Mouse (Mus musculus): ENCODE data around the gene Gon7. TPM values are rescaled to one million over a fixed set of nuclear protein-coding genes. Genes with fewer than 3 reads are reported as not detected.

The Gon7 gene
- polyA plus RNA-seq, 1 experiment from 2014 or later, result 20.6 TPM

DNA sequence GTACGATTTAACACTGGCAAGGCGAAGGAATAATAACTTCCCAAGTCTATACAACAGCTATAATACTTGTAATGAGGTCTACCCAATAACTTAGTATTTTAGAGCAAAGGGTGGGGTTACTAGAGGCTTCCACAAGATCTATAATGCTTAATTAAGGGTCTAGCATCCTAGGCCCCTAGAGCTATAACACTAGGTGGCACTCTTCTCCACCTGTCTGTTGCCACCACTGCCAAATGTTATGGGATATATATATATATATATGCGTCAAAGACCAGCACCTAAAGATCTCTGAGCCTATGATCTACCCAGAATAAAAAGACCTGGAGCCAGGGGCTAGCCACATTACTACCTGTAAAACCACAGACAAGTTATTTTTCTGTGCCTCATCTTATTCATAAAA lies 17.3 kb downstream of the Gon7 start:
- Histone ChIP-seq H3K36me3 (no peaks in the 10 kb centered on the region), H3K27me3 (no peaks in the 10 kb centered on the region), H3K27ac (no peak overlapping the region), H3K4me3 (no peak overlapping the region), H3K4me2 (no peak overlapping the region), H3K4me1 (peaks cover 15% of the 10 kb centered on the region), H3K9ac (no peak overlapping the region), H3K9me3 (no peaks in the 10 kb centered on the region)
- 49% methylated on average over 3 of the region's 3 CpGs for WGBS
- ATAC-seq (ENCODE audit: insufficient number of reproducible peaks, low FRiP score, low TSS enrichment, low read depth), result no peak

DNA sequence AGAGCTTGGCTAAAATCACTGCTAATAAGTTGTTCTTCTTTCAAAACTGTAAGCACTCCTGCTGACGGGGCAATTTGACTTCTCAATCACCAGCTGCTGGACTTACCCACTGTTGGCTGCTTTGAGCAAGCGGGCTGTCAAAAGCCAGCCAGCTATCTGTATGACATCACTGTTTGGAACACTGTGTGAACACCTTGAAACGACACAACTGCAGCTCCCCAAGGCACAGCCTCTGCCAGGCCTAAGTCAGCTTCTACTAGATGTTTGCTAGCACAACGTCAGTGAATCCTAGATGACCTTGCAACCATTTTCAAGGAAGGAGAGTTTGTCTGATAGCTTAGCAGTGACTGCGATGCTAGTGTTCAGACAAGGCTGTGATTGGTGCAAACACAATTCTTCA lies 18.5 kb downstream of the Gon7 start:
- Histone ChIP-seq H3K4me3 (no peak overlapping the region), H3K27me3 (no peaks in the 10 kb centered on the region), H3K4me1 (peaks cover 7% of the 10 kb centered on the region), H3K27ac (no peak overlapping the region), H3K9ac (no peak overlapping the region), H3K9me3 (no peaks in the 10 kb centered on the region), H3K36me3 (no peaks in the 10 kb centered on the region), H3K4me2 (no peak overlapping the region)
- WGBS, result 74% methylated on average over 5 of the region's 5 CpGs
- ATAC-seq (ENCODE audit: insufficient number of reproducible peaks, low FRiP score, low TSS enrichment, low read depth), result no peak

DNA sequence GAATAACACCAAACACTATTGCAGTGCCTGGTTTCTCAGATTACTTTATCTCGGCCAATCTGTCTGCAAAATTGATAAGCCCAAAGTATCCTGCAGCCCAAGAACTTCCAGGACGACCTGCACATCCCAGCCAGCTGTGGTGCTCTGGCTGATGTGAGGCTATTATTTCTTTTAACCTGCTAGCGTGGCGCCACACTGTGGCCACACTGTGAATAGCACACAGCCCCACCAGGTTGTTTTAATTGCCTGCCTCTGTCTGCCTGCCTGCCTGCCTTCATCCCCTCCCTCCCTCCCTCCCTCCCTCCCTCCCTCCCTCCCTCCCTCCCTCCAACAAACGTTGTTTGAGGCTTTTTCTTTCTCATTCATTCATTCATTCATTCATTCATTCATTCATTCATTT lies 24.2 kb downstream of the Gon7 start:
- Histone ChIP-seq H3K4me3 (no peak overlapping the region), H3K4me2 (no peak overlapping the region), H3K4me1 (peaks cover 22% of the 10 kb centered on the region), H3K9ac (no peak overlapping the region), H3K27me3 (no peaks in the 10 kb centered on the region), H3K27ac (no peak overlapping the region), H3K9me3 (no peaks in the 10 kb centered on the region), H3K36me3 (no peaks in the 10 kb centered on the region)
- no peak for ATAC-seq (ENCODE audit: insufficient number of reproducible peaks, low FRiP score, low TSS enrichment, low read depth)
- WGBS, result 12% methylated on average over 5 of the region's 5 CpGs

DNA sequence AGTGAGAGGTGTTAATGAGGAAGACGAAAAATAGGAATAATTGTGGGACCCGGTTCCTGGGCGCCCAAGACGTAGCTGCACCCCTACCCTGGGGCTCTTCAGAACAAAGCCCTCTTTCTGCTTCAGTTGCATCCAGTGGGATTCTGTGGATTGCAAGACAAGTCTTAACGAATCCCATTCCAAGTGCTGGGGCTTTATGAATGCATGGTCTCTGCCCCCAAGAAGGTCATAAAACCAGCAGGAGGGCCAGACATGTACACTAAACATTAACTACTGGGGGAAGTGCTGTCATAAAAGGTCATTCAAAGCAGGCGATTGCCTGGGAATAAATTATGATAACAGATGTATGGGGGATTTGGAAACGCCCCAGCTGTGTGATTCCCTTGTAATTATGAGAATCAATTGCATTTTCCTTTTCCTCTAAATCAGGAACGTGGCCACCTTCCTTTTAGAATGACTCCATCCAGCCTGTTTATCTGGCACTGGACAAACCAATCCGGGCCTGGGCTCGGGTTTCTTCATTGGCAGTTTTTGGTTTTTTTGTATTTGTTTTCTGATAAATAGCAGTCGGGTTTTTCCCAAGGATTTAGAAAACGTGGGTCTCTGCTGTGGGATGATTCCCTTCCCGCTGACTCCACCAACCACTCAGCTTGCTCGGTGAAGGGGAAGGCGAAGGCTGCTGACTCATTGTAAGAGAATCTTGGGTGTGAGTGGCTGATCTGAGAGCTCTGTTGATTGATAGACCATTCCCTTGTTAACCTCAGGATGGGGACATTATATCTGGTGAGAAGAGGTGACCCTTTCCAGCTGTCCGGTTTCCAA lies 26.6 kb downstream of the Gon7 start:
- Histone ChIP-seq H3K36me3 (no peaks in the 10 kb centered on the region), H3K4me1 (peaks cover 23% of the 10 kb centered on the region), H3K27me3 (no peaks in the 10 kb centered on the region), H3K4me3 (peak overlapping the region; percentile 33), H3K4me2 (peak overlapping the region; percentile 43), H3K27ac (peak overlapping the region; percentile 84), H3K9me3 (no peaks in the 10 kb centered on the region), H3K9ac (no peak overlapping the region)
- 0 out of 2 replicates have a peak, but pooled peaks have one; percentile 6 for ATAC-seq (ENCODE audit: insufficient number of reproducible peaks, low FRiP score, low TSS enrichment, low read depth)
- 8% methylated on average over 16 of the region's 16 CpGs for WGBS

DNA sequence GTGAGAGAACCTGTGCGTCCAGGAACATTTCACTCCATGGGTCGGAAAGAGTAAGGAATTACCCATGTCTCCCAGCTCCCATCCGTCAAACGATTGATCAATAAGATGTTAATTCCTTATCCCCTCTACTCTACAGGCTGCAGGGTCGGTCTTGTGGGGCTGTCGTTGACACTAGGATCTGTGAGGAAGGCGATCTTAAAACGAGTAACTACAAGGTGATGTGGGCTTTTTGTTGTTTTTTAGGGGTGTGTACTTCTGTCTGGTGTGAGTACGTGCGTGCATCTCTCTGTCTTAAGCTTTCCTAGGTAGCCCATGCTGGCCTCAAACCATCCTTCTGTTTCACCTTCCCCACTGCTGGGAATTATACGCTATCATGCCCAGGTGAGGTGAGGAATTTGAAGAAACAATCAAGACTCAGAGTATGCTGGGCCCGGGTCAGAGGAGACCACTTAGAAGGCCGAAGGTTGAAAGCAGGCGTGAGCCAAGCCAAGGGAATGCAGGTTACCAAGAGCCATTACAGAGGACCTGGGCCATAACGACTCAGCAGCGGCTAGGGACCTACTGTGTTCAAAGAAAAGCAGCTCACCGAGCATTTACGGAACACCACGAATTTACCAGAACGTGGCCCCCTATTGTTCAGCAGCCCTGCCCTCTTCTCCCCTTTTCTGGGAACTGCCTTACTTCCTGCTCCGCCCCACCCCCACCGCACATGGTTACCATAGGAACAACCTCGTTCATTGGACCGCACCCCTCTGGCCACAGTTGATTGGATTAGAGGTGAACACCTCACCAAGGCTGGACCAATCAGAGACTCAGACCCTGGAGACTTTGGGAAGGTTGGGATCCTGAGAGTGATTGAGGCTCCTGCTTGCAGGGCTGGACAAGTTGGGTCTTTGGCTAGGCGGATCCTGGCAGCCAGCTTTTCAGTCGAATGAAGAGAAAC lies 27.5 kb downstream of the Gon7 start:
- peak overlapping the region; percentile 33 for H3K4me3 ChIP-seq
- peaks cover 27% of the 10 kb centered on the region for H3K4me1 ChIP-seq
- no peaks in the 10 kb centered on the region for H3K27me3 ChIP-seq
- peak overlapping the region; percentile 84 for H3K27ac ChIP-seq
- H3K9ac ChIP-seq, result no peak overlapping the region
- peak overlapping the region; percentile 43 for H3K4me2 ChIP-seq
- ATAC-seq (ENCODE audit: insufficient number of reproducible peaks, low FRiP score, low TSS enrichment, low read depth), result peak; percentile 92
- no peaks in the 10 kb centered on the region for H3K9me3 ChIP-seq
- H3K36me3 ChIP-seq, result no peaks in the 10 kb centered on the region
- 29% methylated on average over 26 of the region's 26 CpGs for WGBS

DNA sequence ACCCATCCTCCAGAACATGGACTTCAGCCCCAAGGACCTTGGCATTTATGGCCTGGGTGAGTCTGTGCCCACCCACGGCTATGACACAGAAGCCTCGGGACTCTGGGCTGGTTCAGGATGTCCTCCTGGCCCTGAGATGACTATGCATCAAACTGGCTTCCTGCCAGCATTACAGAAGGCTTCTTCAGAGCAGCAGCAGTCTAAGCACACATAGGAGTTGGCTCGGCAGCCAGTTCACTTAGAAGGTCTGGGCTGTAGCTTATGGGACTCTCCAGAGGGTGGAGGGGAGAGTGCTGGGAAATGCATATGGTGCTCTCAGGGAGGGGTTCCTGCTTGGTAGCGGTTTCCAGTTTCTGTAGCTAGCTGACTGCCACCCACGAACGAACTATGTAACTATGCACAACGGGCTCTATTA lies 31.8 kb downstream of the Gon7 start:
- Histone ChIP-seq H3K9me3 (no peaks in the 10 kb centered on the region), H3K4me2 (no peak overlapping the region), H3K4me3 (no peak overlapping the region), H3K36me3 (no peaks in the 10 kb centered on the region), H3K9ac (no peak overlapping the region), H3K27me3 (no peaks in the 10 kb centered on the region), H3K4me1 (peaks cover 17% of the 10 kb centered on the region), H3K27ac (no peak overlapping the region)
- ATAC-seq (ENCODE audit: insufficient number of reproducible peaks, low FRiP score, low TSS enrichment, low read depth), result no peak
- 52% methylated on average over 7 of the region's 7 CpGs for WGBS

DNA sequence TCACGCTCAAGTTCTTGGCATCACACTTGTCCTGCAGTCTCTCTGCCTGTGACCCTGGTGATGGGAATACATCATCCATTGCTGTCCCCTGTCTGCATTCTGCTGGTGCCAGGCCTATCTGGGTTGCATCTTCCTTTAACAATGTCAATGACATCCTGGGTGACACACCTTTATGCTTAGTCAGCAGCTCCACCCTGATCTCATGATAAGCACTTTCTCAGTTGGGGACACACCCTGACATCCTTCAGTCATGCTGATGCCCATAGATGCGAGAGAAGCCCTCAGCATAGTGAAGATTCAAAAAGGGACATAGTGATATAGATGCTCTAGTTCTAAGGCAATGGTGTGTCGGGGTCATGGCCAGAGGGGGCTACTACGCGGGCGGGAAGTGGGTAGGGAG lies 32.5 kb downstream of the Gon7 start:
- H3K36me3 ChIP-seq, result no peaks in the 10 kb centered on the region
- H3K4me1 ChIP-seq, result peaks cover 11% of the 10 kb centered on the region
- H3K27me3 ChIP-seq, result no peaks in the 10 kb centered on the region
- H3K4me3 ChIP-seq, result no peak overlapping the region
- H3K27ac ChIP-seq, result no peak overlapping the region
- no peaks in the 10 kb centered on the region for H3K9me3 ChIP-seq
- no peak overlapping the region for H3K9ac ChIP-seq
- H3K4me2 ChIP-seq, result no peak overlapping the region
- no peak for ATAC-seq (ENCODE audit: insufficient number of reproducible peaks, low FRiP score, low TSS enrichment, low read depth)
- WGBS, result 89% methylated on average over 6 of the region's 6 CpGs

DNA sequence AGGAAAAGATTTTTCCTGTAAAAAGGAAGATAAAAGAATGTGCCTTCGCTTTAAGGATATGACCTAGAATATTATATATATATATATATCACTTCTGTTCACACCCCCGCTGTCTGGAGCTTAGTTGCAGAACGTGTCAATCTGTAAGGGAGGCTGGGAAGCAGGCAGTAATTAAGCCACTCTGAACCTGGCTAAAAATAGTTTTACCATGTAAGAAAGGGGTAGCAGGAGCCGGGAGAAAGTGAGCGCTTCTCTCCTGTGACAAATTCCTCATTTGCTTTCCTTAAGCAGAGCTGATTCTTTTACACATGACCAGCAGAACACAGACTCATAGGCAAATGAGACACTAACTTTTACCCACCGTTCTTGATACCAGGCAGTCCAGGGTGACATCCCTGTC lies 33.7 kb downstream of the Gon7 start:
- Histone ChIP-seq H3K27me3 (no peaks in the 10 kb centered on the region), H3K4me1 (peaks cover 14% of the 10 kb centered on the region; the same call in 1 of the 2 replicates), H3K9me3 (no peaks in the 10 kb centered on the region), H3K9ac (no peak overlapping the region), H3K36me3 (no peaks in the 10 kb centered on the region), H3K4me3 (no peak overlapping the region), H3K4me2 (no peak overlapping the region), H3K27ac (no peak overlapping the region)
- 37% methylated on average over 6 of the region's 6 CpGs for WGBS
- ATAC-seq (ENCODE audit: insufficient number of reproducible peaks, low FRiP score, low TSS enrichment, low read depth), result no peak

DNA sequence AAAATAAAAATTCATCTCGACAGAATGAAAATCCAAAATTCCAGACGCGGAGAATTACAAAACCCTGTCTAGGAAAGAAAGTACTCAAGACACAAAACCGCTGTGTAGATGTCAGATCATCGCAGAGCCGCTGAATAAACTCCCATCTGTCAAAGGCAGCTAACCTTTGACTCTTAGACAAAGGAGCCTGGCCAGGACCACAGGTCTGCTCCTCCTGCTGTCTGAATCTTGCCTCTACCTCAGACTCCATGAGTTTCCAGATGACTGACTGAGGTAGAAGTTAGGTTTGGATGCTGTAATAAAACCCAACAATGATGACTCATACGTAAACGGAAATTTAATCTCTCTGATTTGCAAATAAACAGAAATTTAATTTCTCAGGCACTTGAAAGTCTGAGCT lies 34.6 kb downstream of the Gon7 start:
- Histone ChIP-seq H3K4me3 (no peak overlapping the region), H3K36me3 (no peaks in the 10 kb centered on the region), H3K9ac (no peak overlapping the region), H3K4me1 (peaks cover 14% of the 10 kb centered on the region; the same call in 1 of the 2 replicates), H3K27me3 (no peaks in the 10 kb centered on the region), H3K4me2 (no peak overlapping the region), H3K9me3 (no peaks in the 10 kb centered on the region), H3K27ac (no peak overlapping the region)
- WGBS, result 81% methylated on average over 8 of the region's 8 CpGs
- no peak for ATAC-seq (ENCODE audit: insufficient number of reproducible peaks, low FRiP score, low TSS enrichment, low read depth)

DNA sequence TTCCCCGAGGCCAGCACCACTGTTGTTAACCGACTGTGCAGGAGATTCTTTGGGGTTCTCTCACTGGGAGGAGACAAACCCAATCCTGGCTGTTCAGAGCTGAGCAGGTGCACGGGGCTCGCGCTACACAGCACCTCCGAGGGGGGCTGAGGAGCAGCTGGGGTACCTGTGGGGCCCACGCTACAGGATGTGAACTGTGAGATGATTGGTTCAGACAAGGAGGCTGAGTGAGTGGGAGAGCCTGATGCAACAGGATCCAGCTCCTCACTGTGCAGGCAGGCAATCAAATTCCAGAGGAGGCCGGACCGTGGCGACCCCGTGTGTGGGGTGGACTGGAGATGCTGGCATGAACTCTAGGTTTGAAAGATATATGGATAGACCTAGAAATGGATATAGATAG lies 35.2 kb downstream of the Gon7 start:
- no peaks in the 10 kb centered on the region for H3K36me3 ChIP-seq
- no peak overlapping the region for H3K27ac ChIP-seq
- no peak overlapping the region for H3K9ac ChIP-seq
- no peaks in the 10 kb centered on the region for H3K27me3 ChIP-seq
- 52% methylated on average over 11 of the region's 11 CpGs for WGBS
- ATAC-seq (ENCODE audit: insufficient number of reproducible peaks, low FRiP score, low TSS enrichment, low read depth), result no peak
- H3K4me3 ChIP-seq, result no peak overlapping the region
- H3K9me3 ChIP-seq, result no peaks in the 10 kb centered on the region
- H3K4me1 ChIP-seq, result peaks cover 14% of the 10 kb centered on the region; the same call in 1 of the 2 replicates
- no peak overlapping the region for H3K4me2 ChIP-seq

DNA sequence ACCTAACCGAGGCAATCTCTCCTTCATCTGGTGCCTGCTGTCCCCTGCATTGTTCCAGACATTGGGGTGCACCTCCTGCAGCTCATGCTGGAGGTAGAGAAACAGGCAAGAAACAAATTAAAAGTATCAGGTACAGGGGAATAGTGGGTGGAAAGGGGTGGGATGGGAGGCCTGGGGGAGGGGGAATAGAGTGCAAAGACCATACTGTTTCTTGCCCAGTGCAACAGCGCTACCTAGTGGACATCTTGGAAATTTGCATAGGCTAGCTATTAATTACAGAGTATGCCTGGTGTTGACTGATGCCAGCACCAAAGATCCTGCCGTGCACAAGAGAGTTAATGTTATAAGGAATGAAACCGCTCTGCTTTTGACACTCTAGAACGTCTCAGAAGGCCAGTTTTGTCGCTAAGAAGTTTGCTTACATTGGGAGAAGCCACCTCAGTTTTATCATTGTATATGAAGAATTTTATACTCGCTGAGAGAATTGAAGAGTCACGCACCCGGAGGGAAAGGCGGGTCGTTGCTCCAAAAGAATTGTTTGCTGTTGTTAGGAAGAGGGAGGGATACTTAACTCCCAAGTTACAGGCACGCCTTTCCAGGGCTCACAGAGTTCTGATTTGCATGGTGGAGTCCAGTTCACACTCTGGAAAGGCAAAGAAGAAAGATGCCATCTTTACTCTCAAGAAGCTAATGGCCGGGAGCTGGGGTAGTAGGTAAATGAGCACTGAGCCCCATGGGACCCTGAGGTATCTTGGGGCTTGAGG lies 37.9 kb downstream of the Gon7 start:
- Histone ChIP-seq H3K4me1 (peaks cover 10% of the 10 kb centered on the region; the same call in 1 of the 2 replicates), H3K9ac (no peak overlapping the region), H3K4me3 (0 out of 2 replicates have a peak overlapping the region, but pooled peaks have one; percentile 7), H3K36me3 (no peaks in the 10 kb centered on the region), H3K9me3 (no peaks in the 10 kb centered on the region), H3K27ac (no peak overlapping the region), H3K27me3 (no peaks in the 10 kb centered on the region), H3K4me2 (peak overlapping the region; percentile 24; the same call in 1 of the 2 replicates)
- ATAC-seq (ENCODE audit: insufficient number of reproducible peaks, low FRiP score, low TSS enrichment, low read depth), result peak; percentile 70
- 18% methylated on average over 13 of the region's 13 CpGs for WGBS
